Mouse (Mus musculus) kidney, postnatal 0 days (tissue): ENCODE measurements around the gene 3110082I17Rik. TPM values are rescaled to one million over a fixed set of nuclear protein-coding genes. Genes with fewer than 3 reads are reported as not detected.
A peak's percentile ranks its signal among the peaks of the same experiment; 100 is the strongest.

Experiments
- ATAC-seq: fragments of 200-750 bp; cut with Nextera tagmentation; replicated peaks from 2 replicates; pipeline ENCODE4 v1.8.0; 2017; ENCODE audit warnings: low read depth, moderate number of reproducible peaks, moderate TSS enrichment, moderate library complexity; ENCODE audit not compliant: low FRiP score
- DNase-seq: peaks from one replicate; pipeline ENCODE4 v3.0.0-alpha.2; 2016; ENCODE audit warnings: low spot score
- H3K27ac ChIP-seq: fragments of 300-500 bp; sonication (generic); 2 replicates; pipeline ENCODE4 v1.5.1; 2014; ENCODE audit warnings: mild to moderate bottlenecking
- H3K27me3 ChIP-seq: fragments of 300-500 bp; sonication (generic); 2 replicates; pipeline ENCODE4 v1.6.1; 2014; ENCODE audit warnings: low read length, mixed read lengths; ENCODE audit not compliant: insufficient read depth
- H3K36me3 ChIP-seq: fragments of 300-500 bp; sonication (generic); 2 replicates; pipeline ENCODE4 v1.6.1; 2014; ENCODE audit warnings: low read length, mixed read lengths; ENCODE audit not compliant: insufficient read depth
- H3K4me1 ChIP-seq: fragments of 300-500 bp; sonication (generic); replicated peaks from 2 replicates; pipeline ENCODE4 v1.6.1; 2014; ENCODE audit warnings: antibody characterized with exemption, low read length, mixed read lengths; ENCODE audit not compliant: insufficient read depth
- H3K4me2 ChIP-seq: fragments of 300-500 bp; sonication (generic); 2 replicates; pipeline ENCODE4 v1.6.1; 2014; ENCODE audit warnings: mild to moderate bottlenecking, low read length, moderate library complexity, mixed read lengths
- H3K4me3 ChIP-seq: fragments of 300-500 bp; sonication (generic); replicated peaks from 2 replicates; pipeline ENCODE4 v1.5.1; 2014; ENCODE audit warnings: low read depth, low read length
- H3K9ac ChIP-seq: fragments of 300-500 bp; sonication (generic); 2 replicates; pipeline ENCODE4 v1.6.1; 2014; ENCODE audit warnings: low read depth, low read length
- H3K9me3 ChIP-seq: fragments of 300-500 bp; sonication (generic); replicated peaks from 2 replicates; pipeline ENCODE4 v1.6.1; 2016; ENCODE audit warnings: low read length, inconsistent platforms, mixed read lengths
- CTCF ChIP-seq: IDR thresholded peaks from 2 replicates; pipeline ENCODE4 v1.5.1; 2016; ENCODE audit warnings: antibody characterized with exemption, low read depth, mild to moderate bottlenecking, moderate library complexity
- WGBS: fragments of 180-500 bp; shearing (Covaris S2); extraction: QIAGEN DNeasy Blood & Tissue Kit; methylation state at CpG from one replicate; pipeline ENCODE4 v1.1.7; 2014; 5-methylcytosine and 5-hydroxymethylcytosine counted together
- polyA plus RNA-seq: library from polyadenylated mRNA; unstranded; fragments of >200 nt; fragmentation: Nextera tagmentation; extraction: Ambion mirVana; gene quantifications from 2 replicates; pipeline ENCODE4 v1.2.1, GENCODE M21; 2015

The 3110082I17Rik gene
- polyA plus RNA-seq, 1 experiment from 2014 or later = 25.6 TPM

DNA sequence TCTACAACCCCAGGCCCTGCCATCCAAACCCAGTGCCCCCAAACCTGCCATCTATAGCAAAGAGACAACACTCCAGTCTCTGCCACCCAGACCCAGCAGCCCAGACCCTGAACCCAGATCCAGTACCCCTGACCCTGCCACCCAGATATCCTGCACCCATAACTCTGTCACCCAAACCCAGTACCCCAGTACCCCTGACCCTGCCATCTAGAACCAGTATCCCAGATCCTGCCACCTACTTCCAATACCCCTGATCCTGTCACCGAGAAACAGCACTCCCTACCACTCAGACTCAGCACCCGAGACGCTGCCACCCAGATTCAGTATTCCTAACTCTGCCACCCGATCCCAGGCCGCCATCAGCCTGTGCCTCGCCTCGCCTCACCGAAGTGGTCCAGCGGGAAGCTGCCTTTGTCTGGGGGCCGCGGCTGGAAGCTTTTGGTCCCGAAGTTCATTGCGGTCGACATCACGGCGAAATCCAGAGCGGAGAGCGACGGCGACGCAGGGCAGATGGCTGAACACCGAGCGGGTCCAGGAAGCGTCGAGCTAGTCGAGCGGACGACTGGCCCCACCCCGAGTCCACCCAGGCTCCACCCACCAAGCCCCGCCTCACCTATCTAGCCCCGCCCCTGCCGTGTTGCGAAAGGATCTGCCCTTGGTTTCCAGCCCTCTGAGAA, 115.5 kb downstream of the 3110082I17Rik start:
- Histone ChIP-seq H3K27ac (peak overlapping the region; percentile 89), H3K9ac (peak overlapping the region; percentile 96), H3K36me3 (peaks cover 19% of the 10 kb centered on the region; the same call in 1 of the 2 replicates), H3K4me3 (peak overlapping the region; percentile 91), H3K27me3 (no peaks in the 10 kb centered on the region), H3K4me1 (peaks cover 8% of the 10 kb centered on the region; the same call in 1 of the 2 replicates), H3K4me2 (peak overlapping the region; percentile 96), H3K9me3 (no peaks in the 10 kb centered on the region)
- peak; percentile 98 for DNase-seq
- no peak for TF ChIP-seq CTCF
- under 1% methylated on average over 33 of the region's 33 CpGs for WGBS
- peak; percentile 92 for ATAC-seq

DNA sequence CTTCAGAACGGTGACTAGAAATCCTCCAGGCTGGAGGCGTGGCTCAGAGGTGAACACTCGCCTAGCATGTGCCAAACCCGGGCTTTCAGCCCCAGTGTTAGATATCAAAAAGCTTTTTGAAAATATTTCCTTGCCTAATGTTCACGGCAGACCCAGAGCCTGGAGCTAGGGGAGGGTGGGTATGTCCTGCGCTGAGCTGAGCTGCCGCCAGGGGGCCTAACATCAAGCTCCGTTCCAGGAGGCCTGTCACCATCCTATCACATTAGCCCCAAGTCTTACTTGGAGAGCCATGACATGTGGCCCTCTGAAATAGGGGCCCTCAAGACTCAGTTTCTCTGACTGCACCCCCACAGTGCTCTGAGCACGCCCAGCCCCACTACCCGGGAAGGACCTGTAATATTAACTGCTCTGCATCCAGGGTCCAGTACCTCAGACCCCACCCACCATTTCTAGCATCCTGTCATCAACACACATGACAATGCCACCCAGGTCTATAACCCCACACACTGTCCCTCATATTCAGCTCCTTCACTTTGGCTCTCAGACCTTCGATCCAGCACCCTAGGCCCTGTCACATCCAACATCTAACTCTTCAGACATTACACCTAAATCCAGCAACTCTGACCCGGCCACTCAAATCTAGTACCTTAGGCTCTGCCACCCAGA, 116.2 kb downstream of the 3110082I17Rik start:
- H3K4me1 ChIP-seq = peaks cover 8% of the 10 kb centered on the region; the same call in 1 of the 2 replicates
- WGBS = 4% methylated on average over 12 of the region's 12 CpGs

DNA sequence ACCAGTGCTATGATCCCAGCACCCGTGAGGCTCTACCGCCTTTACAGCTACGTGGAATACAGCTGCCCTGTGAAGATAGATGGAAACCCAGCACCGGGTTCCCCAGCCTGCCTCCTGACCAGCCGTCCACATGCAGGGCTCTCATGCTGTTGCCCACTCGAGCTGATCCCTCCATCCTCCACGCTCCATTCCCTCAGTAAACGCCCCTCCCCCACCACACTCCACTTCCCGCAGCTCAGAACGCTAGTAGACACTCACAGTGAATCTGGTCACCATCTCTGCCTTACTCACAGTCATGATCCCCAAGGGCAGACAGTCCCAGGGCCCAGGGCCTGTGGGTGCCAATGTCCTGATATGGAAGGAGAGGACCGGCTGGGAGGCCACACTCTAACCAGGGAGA, 121.4 kb downstream of the 3110082I17Rik start:
- WGBS = 56% methylated on average over 11 of the region's 11 CpGs
- ATAC-seq (no peak), DNase-seq (no peak)
- no peak overlapping the region for H3K27ac ChIP-seq
- no peak for TF ChIP-seq CTCF
- H3K4me2 ChIP-seq = no peak overlapping the region
- H3K9me3 ChIP-seq = no peaks in the 10 kb centered on the region
- 0 out of 2 replicates have a peak, but pooled peaks cover 3% of the 10 kb centered on the region for H3K4me1 ChIP-seq
- H3K36me3 ChIP-seq = peaks cover 44% of the 10 kb centered on the region
- H3K4me3 ChIP-seq = no peak overlapping the region
- no peak overlapping the region for H3K9ac ChIP-seq
- H3K27me3 ChIP-seq = no peaks in the 10 kb centered on the region

More for the DNA sequence above, 116.2 kb downstream of the 3110082I17Rik start:
- Histone ChIP-seq H3K9ac (peak overlapping the region; percentile 96), H3K4me3 (peak overlapping the region; percentile 91), H3K27me3 (no peaks in the 10 kb centered on the region), H3K27ac (peak overlapping the region; percentile 89), H3K36me3 (peaks cover 24% of the 10 kb centered on the region), H3K9me3 (no peaks in the 10 kb centered on the region), H3K4me2 (peak overlapping the region; percentile 96)
- DNase-seq = peak; percentile 89
- TF ChIP-seq CTCF = peak; percentile 84
- peak; percentile 56 for ATAC-seq

DNA sequence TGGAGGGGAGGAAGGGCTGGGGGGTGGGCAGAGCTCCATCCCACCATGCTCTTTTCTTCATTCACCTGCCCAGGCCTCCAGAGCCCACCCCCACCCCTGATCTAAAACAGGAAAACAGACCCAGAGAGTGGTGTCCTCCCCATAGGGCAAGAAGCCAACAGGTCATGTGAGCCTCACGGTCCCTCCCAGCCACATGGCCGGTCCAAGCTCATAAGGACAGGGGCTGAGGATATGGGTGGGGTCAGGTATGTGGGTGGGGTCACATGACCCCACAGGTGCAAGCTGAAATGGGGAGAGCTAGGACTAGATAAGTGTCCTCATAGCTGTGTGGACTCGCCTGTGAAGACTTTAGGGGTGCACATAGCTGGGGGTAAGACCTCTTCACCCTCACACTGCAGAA, 121.9 kb downstream of the 3110082I17Rik start:
- H3K9ac ChIP-seq = no peak overlapping the region
- no peak overlapping the region for H3K4me3 ChIP-seq
- no peak overlapping the region for H3K4me2 ChIP-seq
- DNase-seq = no peak
- TF ChIP-seq CTCF = no peak
- H3K9me3 ChIP-seq = no peaks in the 10 kb centered on the region
- no peak overlapping the region for H3K27ac ChIP-seq
- H3K27me3 ChIP-seq = no peaks in the 10 kb centered on the region
- 57% methylated on average over 3 of the region's 3 CpGs for WGBS
- no peak for ATAC-seq
- 0 out of 2 replicates have a peak, but pooled peaks cover 1% of the 10 kb centered on the region for H3K4me1 ChIP-seq
- H3K36me3 ChIP-seq = peaks cover 44% of the 10 kb centered on the region

DNA sequence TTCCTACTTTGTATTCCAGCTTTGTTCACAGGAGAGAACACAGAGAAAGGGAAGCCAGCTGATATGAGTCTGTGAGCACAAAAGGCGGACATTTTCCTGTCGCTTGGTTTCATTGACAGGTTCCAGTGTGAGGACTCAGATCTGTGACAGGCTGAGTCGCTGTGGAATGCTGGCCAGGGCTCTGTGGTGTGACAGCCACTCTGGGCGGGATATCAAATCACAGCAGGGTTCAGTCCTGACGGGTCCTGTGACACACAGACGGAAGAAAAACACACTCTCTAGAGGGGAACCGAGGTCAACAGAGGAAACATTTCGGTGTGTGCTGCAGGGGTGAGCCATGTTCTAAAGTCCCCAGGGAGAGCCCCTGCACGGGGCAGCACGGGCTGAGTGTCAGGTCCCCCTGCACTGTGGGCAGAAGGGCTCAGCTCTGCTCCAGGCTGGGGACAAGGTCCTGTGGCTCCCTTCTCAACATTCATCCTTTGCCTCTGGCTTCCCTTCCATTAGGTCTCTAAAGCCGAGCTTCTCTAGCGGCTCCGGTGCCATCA, 122.4 kb downstream of the 3110082I17Rik start:
- WGBS = 53% methylated on average over 13 of the region's 13 CpGs
- H3K36me3 ChIP-seq = peaks cover 44% of the 10 kb centered on the region
- H3K4me2 ChIP-seq = no peak overlapping the region
- no peak for ATAC-seq
- no peaks in the 10 kb centered on the region for H3K27me3 ChIP-seq
- 0 out of 2 replicates have a peak, but pooled peaks cover 4% of the 10 kb centered on the region for H3K4me1 ChIP-seq
- H3K27ac ChIP-seq = no peak overlapping the region
- H3K9ac ChIP-seq = no peak overlapping the region
- H3K9me3 ChIP-seq = no peaks in the 10 kb centered on the region
- no peak for DNase-seq
- TF ChIP-seq CTCF = no peak
- no peak overlapping the region for H3K4me3 ChIP-seq

DNA sequence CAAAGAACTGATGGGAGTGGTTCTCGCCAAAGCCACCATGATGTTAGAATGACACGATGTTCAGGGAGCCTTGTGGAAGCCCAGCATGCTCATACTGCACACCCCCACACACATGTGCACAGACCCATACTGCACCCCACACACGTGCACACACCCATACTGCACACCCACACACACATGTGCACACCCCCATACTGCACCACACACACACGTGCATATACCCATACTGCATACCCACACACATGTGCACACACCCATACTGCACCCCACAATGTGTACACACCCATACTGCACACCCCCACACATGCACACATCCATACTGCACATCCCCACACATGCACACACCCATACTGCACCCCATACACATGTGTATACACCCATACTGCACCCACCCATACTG, 124.7 kb downstream of the 3110082I17Rik start:
- DNase-seq (no peak), ATAC-seq (no peak)
- 88% methylated on average over 4 of the region's 4 CpGs for WGBS
- Histone ChIP-seq H3K4me2 (no peak overlapping the region), H3K36me3 (peaks cover 31% of the 10 kb centered on the region), H3K27me3 (no peaks in the 10 kb centered on the region), H3K4me3 (no peak overlapping the region), H3K27ac (no peak overlapping the region), H3K9me3 (no peaks in the 10 kb centered on the region), H3K9ac (no peak overlapping the region), H3K4me1 (0 out of 2 replicates have a peak, but pooled peaks cover 4% of the 10 kb centered on the region)
- TF ChIP-seq CTCF = no peak
